Mouse (Mus musculus) retina, embryonic 14.5 days (tissue): ENCODE results near the gene Hnrnpab.

Source experiments
- DNase-seq: peaks from one replicate; pipeline ENCODE4 v3.0.0-alpha.2; 2015; ENCODE audit warnings: low spot score

Hnrnpab gene

DNA sequence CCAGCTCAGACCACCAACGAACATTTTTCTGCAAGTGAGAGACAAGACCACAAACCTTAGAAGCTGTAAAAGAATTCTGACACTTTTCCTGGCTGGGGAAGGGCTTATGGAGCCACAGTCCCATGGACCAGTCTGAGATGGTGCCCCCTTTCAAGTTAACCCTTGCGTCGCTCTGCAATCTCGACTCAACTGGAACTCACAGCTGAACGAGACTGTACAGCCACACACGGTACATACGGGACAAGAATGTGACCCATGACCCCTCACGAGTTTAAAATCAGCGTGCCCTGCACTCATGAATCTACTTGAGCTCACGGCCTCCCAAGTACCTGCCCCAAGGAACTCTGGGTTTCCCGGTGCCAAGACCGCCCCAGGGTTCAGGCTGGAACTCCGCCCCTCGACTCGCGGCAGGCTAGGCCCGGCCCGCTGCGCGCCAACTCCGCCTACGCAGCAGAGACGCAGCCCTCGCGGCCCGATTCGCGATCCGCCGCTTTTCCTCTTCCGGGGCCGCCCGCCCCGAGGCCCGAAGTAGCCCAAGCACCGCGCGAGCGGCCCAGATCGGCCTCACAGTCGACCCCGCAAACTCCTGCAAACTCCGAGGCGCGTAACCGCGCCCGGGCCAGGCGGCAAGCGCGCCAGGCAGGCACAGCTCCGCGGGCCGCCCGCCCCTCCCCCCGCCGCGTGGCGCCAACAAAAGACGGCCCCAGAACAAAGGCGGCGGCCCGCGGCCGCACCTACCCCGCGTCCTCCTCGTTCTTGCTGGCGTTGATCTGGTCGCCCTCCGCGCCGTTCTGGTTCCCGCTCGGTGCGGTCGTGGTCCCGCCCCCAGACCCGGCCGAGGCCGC, 823 bp downstream of the Hnrnpab start:
- peak; percentile 80 for DNase-seq

DNA sequence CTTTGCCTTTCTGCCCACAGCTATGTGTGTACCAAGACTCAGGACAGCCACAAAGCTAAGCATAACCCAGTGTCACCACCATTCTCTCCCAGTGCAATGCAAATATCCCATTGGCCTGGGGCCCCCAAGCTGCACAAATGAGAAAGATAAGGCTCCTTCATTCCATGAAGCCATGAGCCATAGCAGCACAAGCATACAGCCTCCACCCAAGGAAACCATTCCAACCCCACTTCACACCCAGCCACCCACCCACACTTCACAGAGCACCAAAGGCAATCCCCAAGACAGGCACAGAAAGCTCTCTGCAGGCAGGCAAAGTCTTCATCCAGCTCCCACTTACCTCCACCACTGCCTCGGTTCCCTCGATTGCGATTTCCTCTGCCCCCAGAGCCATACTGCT, 4.4 kb downstream of the Hnrnpab start:
- DNase-seq, result no peak

DNA sequence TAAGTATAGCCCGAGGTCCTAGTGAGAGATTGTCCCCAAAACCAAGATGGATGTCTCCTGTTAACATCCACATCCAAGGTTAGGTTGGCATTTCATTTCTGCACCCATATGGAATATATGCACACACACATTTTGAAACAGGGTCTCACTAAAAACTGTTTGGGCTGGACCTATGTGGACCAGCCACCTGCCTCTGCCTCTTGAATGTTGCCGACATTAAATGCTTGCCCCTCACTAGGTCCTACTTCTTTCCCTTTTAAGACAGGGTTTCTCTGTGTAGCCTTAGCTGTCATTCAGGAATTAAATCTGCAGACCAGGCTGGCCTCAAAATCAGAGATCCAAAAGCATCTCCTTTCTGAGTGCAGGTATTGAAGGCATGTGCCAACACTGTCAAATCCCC, 9.1 kb downstream of the Hnrnpab start:
- no peak for DNase-seq

- DNase-seq, result no peak
Observed at GRCm38 (mm10) chr11:51595459-51596083, 11.1 kb downstream of the Hnrnpab start.

- no peak for DNase-seq
Observed at GRCm38 (mm10) chr11:51594715-51595350, 11.8 kb downstream of the Hnrnpab start.

GRCm38 (mm10) chr11:51593849-51594248, 12.8 kb downstream of the Hnrnpab start:
- DNase-seq, result no peak

DNA sequence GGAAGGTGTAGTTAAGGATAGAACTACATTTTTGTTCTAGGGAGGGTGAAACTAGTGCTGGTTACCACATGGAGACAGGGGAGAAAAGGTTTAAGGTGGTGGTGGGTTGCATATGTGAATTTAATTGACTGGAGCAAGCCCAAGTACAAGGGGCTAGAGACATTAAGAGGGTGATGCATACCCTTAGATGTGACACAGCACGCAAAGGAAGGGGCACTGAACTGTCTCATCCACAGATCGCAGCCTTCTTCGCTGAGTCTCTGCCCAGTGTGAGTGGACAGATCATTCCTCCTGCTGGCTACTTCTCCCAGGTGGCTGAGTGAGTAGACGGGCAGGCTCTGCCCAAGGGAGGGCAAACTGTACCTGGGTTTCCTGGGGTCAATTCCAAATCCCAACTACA, 13.3 kb downstream of the Hnrnpab start:
- no peak for DNase-seq

- DNase-seq, result no peak
Observed at GRCm38 (mm10) chr11:51591915-51592314, 14.7 kb downstream of the Hnrnpab start.

DNA sequence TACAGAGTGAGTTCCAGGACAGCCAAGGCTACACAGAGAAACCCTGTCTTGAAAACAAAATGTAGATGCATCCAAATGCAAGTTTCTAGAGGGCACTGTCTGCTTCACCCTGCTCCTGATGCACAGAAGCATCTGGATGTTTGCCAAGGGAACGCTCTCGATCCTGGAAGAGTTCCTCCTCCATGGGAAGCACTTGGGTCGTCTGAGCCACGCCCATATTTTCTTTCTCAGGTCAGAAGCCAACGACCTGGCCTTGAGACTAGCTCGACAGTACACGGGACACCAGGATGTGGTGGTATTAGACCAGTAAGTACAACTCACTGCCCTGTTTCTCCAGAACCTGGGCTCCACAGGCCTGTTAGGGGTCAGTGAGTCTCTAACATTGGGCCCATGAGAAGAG, 15.5 kb downstream of the Hnrnpab start:
- DNase-seq, result no peak

DNA sequence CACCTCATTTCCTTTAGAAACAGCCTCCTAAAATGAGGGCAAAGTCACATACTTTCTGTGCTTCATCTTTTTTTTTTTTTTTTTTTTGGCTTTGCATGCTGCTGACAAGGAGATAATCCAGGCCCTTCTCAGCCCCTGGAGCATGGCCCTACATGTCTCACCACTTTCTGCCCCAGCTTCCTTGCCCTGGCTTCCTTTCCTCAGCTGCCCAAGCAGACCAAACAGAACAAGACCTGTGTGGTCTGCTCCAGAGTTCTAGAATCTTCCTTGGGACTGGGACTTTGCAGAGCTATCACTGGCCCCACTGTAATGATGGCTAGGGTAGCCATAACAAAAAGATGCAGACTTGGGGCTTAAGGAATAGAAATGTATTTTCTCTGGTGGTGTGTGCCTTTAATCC, 16.6 kb downstream of the Hnrnpab start:
- no peak for DNase-seq

GRCm38 (mm10) chr11:51588833-51589232, 17.8 kb downstream of the Hnrnpab start:
- DNase-seq, result no peak

- no peak for DNase-seq
Observed at GRCm38 (mm10) chr11:51587059-51587458, 19.6 kb downstream of the Hnrnpab start.

GRCm38 (mm10) chr11:51586411-51586810, 20.2 kb downstream of the Hnrnpab start:
- DNase-seq, result no peak

DNA sequence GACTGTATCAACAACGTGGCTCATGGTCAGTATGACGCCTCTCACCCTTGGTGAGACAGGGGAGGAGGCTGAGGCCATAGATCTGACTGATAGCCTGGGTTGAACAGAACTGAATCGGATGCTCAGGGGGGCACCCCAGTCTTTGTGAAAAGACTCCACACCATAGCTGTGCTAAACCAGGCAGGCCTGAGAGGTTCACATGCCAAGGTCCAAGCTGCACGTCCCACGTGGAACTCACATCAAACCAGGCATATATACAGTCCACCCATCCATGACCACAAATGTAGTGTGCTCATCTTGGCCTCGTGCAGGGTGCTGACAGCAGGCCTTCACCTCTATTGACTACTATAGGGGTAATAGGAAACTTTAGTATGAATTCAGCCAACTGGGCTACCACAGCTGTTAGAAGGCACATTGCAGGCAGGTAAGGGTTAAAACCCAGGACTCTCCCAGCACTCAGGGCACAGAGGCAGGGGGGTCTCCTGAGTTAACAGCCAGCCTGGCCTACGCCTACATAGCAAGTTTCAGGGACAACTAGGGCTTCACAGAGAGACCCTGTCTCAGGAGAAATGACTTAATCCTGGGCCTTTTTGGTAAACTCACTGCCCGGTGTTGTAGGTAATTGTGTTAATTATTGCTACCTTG, 20.9 kb downstream of the Hnrnpab start:
- DNase-seq, result no peak

DNA sequence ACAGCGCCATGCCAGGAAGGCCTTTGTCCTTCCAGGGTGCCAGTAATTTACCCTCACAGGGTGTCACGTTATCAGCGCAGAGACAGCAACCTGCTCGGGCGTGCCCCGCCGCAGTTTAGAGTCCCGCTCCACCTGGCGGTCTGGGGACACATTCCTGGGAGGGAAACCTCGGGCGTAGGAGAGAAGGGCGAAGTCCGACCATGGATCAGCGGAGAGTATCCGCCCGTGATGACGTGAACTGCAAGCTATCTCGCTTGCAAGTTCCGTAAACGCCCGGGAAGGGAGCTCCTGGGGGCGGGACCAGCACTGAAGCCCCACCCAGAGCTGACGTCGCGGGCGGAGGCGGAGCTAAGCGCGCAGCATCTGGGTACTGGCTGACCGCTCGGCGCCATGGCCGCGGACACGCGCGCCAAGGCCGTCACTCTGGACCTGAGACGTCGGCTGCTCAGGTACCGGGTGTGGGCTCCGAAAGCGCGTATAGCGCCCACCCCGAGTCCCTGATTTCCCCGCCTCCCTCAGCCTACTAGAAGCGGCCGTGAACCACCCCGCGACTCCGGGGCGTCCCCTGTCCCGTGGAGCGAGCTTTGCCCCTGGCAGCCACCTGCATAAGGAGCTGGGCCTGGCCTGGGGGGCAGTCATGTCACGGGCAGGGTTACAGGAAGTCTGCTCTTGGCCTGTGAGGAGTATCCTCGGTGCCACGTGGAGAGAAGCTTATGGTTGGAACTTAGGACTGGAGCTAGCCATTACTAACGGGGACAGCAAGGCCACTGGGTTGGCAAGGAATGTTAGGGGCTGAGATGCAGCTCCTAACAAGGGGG, 22.0 kb downstream of the Hnrnpab start, which contains the start of gene Phykpl:
Gene Phykpl, plus strand, starts transcription at position 327 of the 818 bp plus-strand sequence.
- peak; percentile 97 for DNase-seq

DNA sequence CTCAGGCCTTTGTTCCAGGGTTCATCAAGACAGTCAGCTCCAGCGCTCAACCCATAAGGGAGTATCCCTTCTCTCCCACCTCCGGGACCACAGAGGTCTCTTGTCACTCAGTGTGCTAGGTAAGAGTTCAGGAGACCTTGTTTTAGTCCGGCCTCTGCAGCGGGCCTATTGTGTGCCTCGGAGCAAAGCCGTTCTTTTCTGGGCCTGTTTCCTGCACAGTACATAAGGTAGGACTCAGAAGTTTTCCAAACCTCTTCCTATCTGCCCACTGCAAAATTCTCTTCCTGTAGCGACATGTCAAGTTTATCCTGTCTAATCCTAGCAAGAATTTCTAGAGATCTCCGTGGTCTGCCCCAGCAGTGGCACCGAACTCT, 22.6 kb downstream of the Hnrnpab start:
- DNase-seq, result peak; percentile 38

DNA sequence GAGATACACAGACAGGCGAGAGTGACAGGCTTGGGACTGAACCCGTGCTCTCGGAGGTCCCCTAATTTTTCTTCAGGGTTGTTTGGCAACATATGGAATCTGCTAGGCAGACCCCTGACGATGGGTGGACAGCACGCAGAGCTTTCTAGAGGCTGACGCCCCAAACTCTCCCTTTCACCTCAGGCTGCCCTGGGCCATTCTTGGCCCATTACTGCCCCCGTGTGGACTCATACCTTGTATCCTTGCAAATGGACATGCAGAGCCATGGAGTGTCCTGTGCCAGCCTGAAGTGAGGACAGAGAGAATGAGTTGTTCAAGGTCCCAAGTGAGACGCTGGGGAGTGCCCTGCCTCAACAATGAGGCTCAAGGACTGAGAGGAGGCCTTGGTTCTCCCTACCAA, 23.9 kb downstream of the Hnrnpab start:
- peak; percentile 86 for DNase-seq

GRCm38 (mm10) chr11:51579024-51579423, 27.6 kb downstream of the Hnrnpab start:
- no peak for DNase-seq

DNA sequence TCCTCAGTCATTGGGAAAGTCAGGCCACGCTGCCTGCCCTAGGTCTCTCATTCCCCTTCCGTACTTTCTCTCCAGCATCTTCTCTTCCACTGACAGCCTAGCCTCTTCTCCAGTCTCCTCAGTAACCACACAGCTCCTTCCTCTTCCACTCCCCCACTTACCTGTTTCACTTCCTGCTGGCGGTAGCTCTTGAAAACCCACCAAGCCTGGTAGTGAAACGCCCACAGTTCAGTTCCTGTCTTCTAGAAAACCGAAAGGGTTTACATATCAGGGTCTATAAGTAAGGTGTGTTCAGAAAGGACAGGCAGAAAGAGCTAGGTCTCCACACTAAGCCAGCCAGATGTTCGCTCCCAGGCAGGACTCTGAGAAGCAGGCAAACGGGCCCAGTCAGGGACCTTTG, 29.1 kb downstream of the Hnrnpab start:
- DNase-seq, result no peak

DNA sequence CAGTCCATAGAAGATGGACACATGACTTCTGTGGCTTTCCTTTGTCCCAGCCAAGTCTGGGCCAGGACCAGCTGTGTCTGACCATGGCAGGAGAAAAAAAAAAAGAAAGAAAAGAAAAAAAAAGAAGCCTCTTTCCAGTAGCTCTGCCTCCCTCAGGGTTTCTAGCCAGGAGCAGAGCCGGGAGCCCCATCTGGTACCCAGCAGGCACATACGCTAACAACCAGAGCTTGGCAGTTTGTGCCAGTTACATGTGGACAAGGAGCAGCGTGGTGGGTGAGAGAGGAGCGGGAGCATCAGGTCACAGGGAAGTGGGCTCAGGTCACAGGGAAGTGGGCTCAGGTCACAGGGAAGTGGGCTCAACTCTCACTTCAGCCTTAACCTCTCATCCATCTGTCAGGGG, 30.2 kb downstream of the Hnrnpab start:
- no peak for DNase-seq

- no peak for DNase-seq
Observed at GRCm38 (mm10) chr11:51568801-51569200, 37.8 kb downstream of the Hnrnpab start.

DNA sequence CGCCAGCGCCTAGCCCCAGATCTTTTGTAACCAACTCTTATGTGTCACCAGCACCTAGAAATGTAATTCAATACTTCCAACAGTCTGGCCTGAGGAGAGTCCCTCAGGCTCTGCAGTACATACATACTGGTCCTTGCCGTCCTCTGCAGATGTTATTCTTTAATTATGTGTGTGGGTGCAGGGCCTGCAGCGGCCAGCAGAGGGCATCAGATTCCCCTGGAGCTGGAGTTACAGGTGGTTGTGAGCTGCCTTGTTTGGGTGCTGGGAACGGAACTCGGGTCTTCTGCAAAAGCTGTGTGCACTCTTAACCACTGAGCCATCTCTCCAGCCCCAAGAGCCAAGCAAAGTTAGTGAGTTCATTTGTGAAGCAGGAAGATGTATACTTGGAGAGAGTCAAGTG, 40.7 kb downstream of the Hnrnpab start:
- no peak for DNase-seq
